Mouse (Mus musculus) stomach, postnatal 0 days (tissue): ENCODE data around the gene Sapcd2.

ENCODE experiments used
- CTCF ChIP-seq: IDR thresholded peaks from 2 replicates; pipeline ENCODE4 v1.5.1; 2016; ENCODE audit warnings: antibody characterized with exemption, low read depth, mild to moderate bottlenecking, moderate library complexity
- EP300 ChIP-seq: optimal IDR thresholded peaks from 2 replicates; pipeline ENCODE3; 2016; ENCODE audit warnings: antibody characterized with exemption

- TF ChIP-seq CTCF (no peak), EP300 (no peak)
Observed at GRCm38 (mm10) chr2:25350701-25351100, 21.4 kb upstream of the Sapcd2 start.
